Mouse (Mus musculus): ENCODE measurements around the gene Nudt2.

The Nudt2 gene

DNA sequence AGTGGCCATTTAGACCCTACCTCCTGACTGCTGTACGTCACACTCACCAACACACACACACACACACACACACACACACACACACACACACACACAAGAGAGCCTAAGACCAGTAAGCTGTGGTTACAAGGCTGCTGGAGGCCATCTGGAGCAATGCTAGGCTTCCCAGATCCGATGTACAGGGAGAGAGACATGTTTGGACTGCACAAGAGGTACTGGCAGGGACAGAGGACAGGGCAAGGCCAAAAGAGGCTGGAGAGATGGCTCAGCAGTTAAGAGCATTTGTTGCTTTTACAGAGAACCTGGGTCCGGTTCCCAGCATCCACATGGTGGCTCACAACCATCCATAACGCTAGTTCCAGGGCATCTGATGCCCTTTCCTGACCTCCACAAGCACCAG lies 30.1 kb downstream of the Nudt2 start:
- DNase-seq = no peak

DNA sequence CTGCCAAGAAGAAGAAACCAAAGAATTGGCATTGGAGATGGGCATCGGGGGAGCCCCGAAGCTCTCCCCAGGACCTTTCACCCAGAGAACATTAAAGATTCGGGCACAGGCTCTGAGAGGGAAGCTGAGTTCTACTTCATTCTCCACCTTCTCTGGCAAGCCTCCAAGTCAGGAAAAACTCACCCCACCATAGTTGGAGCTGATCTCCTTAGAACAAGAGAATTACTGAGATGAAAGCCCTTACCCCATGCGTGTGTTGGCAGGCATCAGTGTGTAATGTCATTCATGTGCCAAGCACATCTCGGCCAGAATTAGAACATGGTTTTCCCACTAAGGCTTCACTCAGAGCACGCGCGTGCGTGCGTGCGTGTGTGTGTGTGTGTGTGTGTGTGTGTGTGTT lies 30.9 kb downstream of the Nudt2 start:
- DNase-seq = no peak

DNA sequence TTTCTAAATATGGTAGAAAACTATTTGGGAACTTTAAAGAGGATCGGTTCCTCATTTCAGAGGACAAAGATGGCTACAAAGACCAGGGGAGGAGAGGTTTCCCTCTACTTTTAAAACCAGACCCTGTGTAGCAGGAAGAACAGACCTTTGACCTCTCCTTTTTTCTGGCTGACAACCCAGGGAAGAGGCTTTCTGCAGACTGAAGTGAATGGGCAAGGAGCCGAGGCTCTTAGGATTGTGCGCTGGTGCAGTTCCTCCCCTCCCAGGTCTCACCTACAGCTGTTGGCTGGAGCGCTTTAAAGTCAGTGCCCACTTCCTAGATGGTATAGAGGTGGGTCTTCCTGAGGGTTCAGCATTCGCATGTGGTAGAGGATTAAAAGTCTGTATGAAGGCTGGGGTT lies 32.1 kb downstream of the Nudt2 start:
- DNase-seq = no peak

DNA sequence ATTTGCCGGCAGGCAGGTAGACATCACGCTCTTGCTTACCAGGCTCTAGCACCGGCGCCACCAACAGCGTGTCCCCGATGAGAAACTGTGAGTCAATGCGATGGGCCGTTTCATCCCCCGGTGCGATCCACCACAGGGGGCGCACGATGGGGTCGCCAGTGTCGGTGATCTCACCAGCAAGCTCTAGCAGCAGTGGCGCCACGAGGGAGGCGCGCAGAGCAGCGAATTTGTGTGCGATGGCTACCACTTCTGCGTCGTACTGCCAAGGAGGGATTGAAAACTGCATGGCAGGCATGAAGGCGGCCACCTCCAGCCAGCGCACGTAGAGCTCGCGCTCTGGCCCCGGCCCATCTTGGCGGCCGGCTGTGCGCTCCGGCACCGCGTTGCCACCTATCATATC lies 32.6 kb downstream of the Nudt2 start:
- DNase-seq = no peak

DNA sequence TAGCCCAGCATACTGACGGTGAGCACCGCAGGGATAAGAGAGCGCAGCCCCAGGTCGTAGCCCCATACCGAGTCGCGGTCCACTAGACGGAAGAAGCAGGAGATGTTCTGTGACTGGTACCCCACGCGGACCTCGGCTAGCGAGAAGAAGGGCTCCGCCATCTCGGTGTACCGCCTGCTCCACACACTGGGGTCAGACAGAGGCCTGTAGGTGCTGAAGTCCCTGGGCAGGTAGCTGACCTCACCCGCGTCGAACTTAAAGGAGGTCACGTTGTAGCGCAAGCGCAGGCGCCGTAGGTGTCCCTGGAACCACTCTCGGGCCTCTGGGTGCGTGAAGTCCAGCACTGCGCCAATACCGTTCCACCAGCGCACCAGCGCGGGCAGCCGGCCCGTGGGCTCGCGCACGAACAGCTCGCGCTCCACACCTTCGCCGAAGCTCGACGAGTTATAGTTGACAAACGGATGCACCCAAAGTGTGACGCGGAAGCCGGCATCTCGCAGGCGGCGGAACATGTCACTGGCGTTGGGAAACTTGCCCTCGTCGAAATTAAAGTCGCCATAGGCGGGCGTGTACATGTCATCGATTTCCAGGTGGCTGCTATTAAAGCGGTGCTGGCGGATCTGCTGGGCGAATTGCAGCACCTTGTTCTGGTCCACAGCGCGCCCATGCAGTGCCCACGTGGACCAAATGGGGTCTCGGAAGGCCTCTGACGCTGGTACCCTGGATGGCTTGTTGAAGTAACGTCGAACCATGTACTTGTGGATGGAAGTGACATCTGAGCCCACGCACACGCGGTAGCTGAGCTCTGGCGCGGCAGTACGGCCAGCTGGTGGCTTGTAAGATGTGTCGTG lies 33.3 kb downstream of the Nudt2 start:
- DNase-seq = no peak

DNA sequence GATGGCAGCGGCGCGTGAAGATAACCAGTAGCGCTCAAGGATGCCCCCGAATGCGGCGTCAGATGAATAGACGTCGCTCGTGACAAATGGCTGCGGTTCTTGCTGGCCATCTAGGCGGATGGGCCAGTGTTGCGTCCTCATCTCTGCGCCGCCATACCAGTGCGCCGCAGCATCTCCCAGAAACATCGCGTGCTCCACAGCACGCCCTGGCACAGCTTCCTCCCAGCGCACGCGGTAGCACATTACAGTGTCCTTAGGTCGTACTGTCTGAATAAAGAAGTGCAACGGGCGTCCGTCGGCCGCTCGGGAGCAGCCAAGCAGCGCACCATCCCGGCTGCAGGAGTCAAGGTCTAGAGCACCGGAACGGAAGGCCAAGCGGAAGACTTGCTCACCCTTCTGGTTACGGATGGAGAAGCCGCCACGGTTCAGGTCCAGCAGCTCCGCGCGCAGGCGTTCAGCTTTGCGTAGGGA lies 34.0 kb downstream of the Nudt2 start:
- DNase-seq = no peak

DNA sequence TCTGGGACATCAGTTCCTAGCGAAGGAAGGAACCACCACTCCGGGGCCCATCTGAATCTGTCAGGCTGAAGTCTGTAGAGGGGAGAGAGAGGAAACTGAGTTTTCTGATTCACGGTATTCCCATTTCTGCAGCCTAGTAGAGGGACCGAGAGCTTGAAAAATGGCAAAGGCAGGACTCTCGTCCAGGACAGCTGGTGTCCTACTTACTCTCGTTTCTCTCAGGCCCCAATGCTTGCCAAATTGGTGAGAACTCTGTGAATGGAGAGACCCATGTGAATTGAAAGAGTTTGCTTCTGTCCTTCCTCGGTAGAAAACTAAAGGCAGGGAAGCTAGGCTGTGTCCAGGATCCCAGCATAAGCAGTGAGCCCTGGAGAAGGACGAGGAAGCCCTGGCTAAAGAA lies 34.7 kb downstream of the Nudt2 start:
- no peak for DNase-seq

DNA sequence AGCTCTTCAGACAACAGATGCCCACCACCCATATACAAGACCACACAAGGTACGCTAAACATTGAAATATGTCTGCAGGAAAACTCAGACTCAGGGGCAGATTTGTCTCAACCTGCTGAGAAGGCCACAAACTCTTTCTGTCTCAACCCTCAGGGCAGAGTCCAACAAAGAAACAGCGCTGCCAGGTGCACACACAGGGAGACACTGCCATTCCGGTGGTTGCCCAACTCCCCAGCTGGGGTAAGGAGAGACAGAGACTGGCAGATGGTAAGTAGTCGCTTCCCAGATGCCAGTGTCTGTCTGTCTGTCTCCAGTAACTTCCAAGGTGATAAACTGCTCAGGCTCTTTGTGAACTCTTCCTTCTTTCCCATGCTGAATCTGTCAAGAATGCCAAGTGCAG lies 35.8 kb downstream of the Nudt2 start:
- no peak for DNase-seq

DNA sequence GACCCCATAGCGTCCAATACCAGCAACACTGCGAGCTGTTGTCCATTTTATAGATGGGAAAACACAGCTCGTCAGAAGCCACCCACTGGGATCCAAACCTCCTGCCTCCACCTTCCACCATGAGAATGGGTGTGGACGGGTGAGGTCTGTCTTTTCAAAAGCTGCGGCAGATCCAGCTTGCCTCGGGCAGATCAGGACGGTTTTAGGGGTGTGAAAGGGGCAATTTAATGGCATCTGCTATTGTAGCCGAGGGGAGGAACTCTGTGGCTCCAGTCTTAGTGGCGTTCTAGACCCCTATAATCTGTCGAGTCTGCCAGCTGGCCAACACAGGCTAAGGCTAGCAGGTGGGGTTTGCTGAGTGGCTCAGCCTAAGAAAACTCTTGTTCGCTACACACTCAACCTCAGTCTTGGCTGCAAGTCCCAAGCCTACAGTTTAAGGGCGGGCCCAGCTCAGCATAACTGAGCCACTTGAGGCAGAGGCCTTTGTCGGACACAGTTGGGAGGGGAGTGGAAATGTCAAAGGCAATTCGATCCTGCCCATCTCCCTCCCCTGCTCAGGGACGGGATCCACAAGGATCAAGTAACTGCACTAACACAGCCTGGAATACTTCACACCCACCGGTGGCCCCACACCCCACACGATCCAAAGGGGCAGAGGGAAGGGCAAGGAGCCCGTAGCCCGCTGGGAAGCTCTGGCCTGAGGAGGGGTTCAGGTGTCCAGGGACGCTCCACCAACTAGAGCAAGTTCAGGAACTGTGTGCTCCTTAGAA lies 37.4 kb downstream of the Nudt2 start:
- no peak for DNase-seq

DNA sequence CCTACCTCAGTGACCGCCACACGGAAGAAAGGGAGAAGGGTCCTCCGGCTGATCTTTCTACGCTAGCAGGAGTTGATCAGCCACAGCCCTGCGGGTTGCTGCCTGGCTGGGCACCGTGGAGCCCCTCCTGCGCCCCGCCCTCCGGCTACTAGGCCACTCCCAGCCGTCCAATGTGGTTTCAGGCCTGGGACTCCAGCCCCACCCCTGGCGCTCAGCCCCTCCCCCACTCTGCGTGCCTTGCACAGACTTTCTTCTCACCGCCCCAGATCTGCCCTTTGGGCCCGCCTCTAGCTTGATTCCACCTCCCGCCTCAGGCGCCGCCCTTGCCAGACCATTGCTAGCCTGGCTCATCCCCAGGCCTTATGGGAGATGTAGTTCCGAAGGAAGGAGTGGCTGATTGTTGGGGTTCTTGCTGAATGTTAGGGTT lies 38.0 kb downstream of the Nudt2 start, which contains the start of gene AI464131:
Gene AI464131, minus strand, starts transcription at position 91 of the 427 bp plus-strand sequence.
- DNase-seq = peak; percentile 63

DNA sequence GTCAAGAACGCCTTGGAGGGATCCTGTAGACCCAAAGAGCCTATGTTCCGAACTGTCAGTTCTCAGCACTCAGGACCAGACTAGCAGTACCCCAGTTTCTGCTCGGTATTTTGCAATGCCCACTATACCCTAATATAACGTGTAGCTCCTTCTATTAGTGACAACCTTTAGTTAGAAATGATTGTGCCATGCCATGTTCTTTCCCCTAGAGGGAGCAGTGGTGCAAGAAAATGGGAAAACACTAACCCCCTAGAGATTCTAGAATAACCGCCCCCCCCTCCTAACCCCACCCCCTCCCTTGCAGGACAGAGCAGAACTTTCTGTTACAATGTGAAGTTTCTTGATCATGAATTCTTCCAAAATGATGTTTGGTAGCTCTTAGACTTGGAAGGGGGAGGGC lies 39.4 kb downstream of the Nudt2 start:
- no peak for DNase-seq

DNA sequence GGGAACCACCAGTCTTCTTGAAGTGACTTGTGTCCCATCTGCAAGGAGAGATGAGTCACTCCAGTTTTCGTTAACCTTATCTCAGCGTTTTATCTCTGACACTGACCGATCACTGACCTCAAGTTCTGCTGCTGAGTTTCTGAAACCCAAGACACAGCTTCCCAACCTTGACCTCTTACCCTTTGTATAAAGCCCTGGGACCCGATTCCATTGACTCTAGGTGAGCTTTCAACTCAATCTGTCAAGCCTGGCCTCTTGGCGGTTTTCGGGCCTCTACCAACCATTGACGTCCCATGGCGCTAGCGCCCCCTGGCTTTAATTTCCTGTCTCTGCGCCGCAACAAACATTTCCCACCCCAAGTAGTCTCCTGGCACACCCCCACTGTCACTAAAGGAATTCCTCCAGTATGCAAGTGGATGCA lies 40.2 kb downstream of the Nudt2 start:
- DNase-seq = no peak

DNA sequence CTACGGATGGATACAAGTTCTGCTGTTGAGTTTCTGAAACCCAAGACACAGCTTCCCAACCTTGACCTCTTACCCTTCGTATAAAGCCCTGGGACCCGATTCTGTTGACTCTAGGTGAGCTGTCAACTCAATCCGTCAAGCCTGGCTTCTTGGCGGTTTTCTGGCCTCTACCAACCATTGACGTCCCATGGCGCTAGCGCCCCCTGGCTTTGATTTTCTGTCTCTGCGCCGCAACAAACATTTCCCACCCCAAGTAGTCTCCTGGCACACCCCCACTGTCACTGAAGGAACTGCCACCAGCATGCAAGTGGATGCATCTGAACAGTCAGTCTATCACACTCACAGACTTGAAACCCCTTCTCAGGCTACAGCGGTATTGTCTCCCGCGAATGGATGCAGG lies 41.2 kb downstream of the Nudt2 start:
- peak in 1 of 2 experiments; percentile 18 for DNase-seq

DNA sequence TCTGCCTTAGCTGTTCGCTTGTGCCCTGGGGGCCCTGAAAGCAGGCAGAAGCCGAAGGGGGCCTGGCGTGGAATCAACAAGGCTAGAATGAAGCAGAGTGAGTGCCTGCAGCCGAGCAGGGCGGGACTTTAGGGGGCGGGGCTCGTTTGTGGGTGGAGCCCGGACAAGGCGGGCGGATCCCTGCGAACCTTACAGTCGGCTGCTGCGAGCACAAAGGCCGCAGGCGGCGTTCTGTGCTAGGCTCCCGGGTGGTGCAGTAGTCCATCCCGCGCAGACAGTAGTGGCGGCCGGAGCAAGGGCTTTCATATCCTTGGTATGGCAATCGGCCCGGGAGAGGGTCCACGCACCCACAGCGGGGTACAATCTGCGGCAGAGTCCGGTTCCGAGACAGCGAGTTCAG lies 42.0 kb downstream of the Nudt2 start:
- peak; percentile 51 to 53 for DNase-seq

DNA sequence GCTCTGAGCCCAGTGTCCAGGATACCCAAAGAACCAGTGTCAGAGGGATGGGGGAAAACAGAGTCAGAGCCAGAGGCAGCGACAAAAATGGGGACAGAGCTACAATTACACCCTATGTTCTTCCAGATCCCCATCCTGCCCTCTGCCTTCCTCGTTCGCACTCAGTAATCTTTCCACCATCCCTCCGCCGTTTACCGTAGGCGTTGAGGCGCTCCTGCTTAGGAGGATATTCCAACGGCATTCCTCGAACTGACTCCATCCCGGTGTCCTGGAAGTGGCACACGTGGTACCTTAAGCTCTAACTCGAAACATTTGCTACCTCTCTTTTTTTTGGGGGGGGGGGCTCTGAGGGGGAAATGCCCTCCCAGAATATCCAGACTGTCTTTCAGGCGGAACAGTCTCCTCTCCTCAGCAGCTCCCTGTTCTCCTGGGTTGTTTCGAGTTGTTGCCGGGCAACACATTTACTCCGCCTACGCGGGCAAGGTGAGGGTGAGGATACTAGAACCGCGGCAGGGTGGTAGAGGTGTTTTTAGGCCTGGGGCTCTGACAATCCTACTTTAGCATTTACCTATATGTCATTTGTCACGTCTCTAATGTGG lies 42.5 kb downstream of the Nudt2 start:
- DNase-seq = no peak

DNA sequence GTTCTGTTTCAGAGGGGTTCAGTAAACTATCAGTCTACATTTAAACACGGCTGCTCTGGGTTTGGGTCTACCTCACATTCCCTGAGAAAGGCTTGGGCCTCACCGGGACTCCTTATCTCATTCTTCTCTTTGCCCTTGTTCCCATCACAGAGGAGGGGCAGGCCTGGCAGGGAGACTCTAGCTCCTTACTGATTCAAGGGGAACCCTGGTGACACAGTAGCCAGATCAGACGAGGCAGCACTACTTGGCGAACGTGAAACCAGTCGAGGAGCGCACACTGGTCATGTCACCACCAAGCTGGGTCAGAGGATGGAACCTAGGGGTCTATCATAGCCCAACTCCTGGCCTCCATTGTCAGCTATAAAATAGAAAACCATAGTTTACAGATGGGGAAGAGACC lies 43.0 kb downstream of the Nudt2 start:
- no peak for DNase-seq

DNA sequence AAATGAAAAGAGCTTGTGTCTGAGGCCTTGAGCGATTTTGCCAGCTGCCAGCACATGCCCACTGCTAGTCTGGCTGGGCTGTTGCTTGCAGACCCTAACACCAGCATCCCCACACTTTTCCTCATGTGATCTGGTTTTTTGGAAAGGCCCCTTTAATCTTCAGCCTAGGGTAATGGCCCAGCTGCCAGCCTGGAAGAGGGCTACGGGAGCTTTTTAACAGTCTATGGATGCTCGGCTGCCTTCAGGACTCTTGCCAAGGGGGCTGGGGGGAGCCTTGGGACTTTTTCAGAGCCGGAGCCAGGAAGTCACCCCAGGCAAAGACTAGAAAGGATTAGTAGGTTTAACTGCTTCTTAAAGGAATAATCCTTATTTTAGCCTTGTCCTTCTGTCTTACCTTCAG lies 48.4 kb downstream of the Nudt2 start:
- DNase-seq = no peak

DNA sequence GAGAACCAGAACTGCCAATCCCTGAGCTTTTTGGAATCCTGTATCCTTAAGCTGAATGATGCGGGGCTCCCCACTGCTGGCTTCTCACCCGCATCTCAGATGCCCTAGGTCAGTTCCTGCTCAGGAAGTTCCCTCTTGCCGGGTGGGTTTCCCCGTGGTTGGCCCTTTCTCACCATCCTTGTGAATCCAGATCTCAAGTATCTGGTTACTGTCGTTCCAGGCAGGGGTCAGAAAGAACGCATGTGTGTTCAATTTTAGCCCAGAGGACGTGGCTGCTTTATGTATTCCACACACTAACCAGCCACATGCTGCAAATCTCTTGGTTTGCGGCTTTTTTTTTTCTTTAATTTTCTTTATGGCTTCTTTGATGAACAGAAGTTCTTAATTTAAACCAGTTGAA lies 48.8 kb downstream of the Nudt2 start:
- DNase-seq = no peak

DNA sequence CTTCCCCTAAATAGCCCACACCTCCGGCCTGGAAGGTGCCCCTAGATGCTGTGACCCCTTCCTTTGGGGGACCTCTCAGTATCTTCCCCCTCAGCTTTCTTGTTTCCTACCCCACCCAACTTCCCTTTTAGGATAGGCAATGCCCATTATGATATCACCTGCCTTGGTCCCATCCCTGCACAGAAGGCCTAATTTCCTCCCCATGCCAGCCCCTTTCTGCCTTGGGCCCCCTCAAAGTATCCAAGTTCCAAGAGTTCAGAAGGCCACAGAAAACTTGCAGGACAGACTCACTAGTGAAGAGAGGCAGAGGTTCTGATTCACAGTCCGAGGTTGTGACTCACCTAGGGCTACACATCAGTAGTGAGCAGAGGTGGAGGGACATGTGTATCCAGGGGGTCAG lies 52.3 kb downstream of the Nudt2 start, which contains the start of gene 1110017D15Rik:
Gene 1110017D15Rik, minus strand, starts transcription at position 101 of the 400 bp plus-strand sequence.
- no peak for DNase-seq

DNA sequence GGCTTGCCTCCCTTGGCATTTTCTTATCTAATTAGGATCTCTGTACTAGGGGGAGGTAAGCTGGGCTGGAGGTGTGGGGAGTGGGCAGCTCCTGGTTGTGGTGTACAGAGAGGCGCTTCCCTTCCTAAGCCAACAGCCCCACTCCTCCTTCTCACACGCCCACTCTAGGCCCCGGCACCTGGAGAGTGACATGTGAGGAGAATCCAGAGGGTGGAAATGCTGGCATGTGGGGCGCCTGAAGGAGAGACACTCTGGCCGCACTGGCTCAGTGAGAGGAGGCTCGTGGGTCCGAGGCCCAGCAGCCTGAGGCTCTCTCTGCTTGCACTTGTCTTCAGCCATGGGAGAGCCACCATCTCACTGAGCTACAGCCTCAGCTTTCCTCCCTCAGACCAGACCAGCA lies 53.4 kb downstream of the Nudt2 start:
- DNase-seq = no peak

DNA sequence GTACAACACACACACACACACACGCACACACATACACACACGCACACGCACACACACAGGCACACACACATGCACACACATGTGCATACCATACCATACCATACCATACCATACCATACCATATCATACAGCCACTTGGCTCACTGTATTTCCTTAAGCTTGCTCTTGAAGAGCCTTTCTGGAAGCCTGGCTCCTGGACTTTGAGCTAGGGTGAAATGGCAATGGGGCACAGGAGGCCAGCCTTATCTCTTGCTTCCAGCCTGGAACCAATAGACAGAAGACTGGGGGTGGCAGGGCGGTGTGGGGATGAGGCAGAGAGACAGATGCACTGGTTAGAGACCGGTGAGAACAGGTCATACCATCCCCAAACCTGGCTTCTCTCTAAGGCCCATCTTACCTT lies 54.2 kb downstream of the Nudt2 start:
- no peak for DNase-seq

DNA sequence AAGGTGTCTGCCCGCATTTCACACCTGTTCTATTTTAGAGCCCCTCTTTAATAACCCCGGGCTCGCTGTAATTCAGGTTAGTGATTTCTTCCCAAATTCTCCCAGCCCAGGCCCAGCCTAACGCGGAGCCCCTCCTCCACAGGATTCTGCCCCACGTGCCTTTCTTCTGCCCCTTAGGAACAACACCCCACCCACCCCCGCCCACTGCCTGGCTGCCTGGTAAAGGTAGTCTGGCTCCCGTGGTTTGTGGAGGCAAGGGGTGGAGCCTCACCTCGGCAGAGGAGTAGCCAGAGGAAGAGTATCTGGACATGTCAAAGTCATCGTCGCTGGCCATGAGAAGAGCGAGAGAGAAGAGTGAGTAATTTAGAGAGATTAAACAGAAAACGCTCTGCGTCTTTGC lies 55.7 kb downstream of the Nudt2 start:
- no peak for DNase-seq

DNA sequence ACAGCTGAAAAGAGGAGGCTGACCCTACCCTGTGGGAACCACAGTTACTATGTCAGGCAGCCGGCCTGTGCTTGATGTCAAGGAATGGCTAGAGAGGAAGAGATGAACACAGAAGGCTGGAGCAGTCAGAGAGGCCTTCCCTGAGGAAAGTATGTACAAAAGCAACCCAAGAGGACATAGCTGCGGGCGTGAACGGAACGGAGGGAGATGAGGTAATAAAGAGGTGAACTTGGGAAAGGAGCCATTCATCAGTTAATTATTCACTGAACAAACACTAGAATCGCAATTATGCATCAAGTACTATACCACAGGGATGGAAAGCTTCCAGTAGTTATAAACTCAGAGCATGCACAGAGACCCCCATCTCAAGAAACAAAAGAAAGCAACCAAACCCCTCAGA lies 57.2 kb downstream of the Nudt2 start:
- no peak for DNase-seq

DNA sequence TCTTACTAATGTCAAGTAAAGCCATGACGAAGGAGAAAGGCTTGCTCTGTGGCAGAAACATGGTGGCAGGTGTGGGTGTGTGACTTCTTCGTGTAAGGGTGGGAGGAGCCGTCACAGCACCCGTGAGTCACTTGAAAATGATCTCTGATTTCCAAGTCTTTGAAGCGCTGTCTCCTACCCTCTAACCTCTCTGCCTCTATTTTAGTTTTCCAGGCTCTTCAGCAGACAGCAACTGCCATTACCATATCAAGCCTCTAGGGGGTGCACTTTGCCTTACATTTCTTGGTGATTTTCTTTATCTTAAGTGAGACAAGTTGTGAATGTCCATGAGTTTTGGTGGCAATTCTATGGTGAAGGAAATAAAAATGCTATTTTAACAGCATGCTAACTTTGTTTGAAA lies 57.8 kb downstream of the Nudt2 start:
- DNase-seq = no peak
